Mouse (Mus musculus): ENCODE measurements at regions not wholly inside any gene's neighbourhood (a gene's known extent, or its start where the extent isn't known, plus 50 kb on each side); places are given as distances from the start of the nearest gene placed in this dataset.
A peak's percentile ranks its signal among the peaks of the same experiment; 100 is the strongest.

GRCm38 (mm10) chr17:85932360-85933132 lies 212.4 kb downstream of the Srbd1 start:
- no peak for DNase-seq

DNA sequence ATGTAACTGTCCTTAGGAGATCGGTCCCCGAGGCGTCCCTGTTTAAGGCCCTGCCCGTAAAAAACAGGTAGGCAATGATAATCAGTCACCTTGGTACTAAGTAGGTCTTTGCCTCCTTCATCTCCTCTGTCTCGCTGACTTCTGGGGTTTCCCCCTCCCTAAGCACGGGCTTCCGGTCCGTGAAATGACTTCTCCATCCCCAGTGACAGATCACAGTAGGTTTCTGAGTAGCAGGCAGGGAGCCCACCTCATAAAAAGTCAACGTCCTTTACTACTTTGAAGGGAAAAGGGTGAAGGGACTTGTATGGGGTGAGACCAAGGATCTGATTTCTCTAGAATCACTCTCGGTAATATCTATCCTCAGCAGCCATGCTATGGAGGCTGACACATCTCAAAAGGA lies 213.0 kb downstream of the Srbd1 start:
- no peak for DNase-seq

DNA sequence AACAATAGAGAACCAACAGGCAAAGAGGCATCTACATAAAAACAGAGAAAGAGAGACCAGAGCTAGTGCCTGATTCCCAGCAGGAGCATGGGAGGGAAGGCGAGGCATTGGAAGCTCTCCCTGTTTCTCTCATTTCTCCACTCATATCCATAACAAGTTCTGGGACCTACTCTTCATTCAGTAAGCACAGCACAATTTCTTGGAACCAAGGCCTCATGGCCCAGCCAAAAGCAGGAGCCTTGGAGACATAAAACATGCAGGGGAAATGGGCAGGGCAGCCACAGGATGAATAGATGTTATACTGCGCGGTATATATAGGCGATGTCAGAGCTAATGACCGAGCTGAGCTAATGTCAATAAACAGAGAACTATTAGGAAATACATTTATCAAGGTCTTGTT lies 214.2 kb downstream of the Srbd1 start:
- DNase-seq = no peak

GRCm38 (mm10) chr17:85930331-85930730 lies 214.6 kb downstream of the Srbd1 start:
- DNase-seq = no peak

DNA sequence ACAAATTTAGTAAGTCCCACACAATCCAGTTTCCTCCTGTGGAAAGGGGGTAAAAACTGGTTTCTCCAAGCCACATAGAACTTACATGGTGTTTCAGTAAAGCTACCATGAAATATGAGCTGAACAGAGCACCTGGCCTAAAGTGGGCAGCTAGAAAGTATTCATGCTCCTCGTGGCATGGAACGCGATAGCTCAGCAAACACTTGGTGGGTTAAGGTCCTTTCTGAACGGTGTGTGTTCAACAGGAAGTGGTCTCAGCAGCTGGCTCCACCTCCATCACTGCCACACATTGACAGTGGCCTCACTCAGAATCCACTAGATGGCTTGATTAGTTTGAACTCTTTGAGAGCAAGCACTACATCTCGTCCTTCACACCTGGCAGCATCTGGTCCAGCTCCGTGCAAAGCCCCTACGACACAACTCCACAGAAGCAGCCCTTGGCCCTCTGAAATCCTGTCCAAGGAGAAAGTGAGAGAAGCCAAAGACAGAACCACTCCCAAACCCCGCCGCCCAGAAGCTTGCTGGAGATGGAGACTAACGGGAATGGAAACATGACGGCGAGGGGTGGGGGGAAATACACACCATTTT lies 215.2 kb downstream of the Srbd1 start:
- no peak for DNase-seq

DNA sequence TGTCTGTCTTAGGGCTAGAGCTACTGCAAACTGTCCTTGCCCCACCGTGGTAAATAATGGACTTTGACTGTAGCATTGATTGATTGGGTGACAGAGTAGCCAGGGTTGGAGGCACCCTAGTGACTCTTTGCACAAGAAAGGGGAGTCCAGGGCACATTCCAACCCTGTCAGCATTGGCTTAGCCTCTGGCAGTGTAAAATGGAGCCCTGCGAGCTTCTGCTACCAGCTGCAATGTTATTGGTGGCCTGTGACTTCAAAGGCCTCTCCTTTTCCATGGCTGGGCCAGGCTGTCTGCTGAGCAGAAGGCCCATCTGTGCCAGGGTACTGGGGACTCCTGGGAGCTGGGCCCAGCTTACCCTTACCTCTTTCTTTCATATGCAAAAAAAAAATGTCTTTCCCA lies 216.4 kb downstream of the Srbd1 start:
- no peak for DNase-seq

DNA sequence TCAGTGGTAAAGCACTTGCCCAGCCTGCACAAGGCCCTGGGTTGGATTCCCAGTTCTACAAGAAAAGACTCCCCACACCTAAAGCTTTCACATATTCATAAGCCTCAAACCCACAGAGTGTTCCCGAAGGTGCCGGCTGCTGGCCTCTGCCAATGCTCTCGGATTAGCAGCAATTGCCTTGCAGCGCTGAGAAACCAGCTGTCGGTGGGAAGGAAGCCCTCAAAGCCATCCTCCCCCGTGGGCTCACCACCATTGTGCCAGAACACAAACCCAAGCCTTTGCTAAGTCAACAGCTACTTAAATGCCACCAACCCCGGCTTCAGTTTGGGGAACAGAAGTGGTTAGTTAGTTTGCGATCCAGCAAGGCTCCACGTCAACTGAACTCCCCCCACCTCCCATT lies 217.7 kb downstream of the Srbd1 start:
- DNase-seq = no peak

DNA sequence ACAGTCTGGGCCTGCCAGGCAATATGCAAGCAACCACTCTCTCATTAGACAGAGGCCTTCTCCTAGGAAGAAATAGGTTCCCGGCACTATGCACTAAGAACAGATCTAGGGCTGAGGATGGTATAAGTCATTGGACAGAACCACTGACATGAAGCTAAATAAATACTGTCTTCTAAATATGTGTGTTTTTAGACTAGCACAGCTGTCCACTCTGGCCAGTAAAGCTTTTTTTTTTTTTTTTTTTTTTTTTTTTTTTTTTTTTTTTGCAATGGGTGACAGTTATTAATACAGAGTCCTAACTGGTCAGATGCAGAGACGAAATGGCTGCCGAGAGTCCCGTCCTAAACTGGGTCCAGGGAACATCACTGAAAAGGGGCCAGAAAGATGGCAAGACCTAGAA lies 218.9 kb downstream of the Srbd1 start:
- DNase-seq = no peak

GRCm38 (mm10) chr17:85921219-85921673 lies 223.7 kb downstream of the Srbd1 start:
- DNase-seq = peak; percentile 32

- no peak for DNase-seq
Measured at GRCm38 (mm10) chr17:85919868-85920267, 225.1 kb downstream of the Srbd1 start.

GRCm38 (mm10) chr17:85915870-85916269 lies 227.8 kb upstream of the Six2 start:
- no peak for DNase-seq

DNA sequence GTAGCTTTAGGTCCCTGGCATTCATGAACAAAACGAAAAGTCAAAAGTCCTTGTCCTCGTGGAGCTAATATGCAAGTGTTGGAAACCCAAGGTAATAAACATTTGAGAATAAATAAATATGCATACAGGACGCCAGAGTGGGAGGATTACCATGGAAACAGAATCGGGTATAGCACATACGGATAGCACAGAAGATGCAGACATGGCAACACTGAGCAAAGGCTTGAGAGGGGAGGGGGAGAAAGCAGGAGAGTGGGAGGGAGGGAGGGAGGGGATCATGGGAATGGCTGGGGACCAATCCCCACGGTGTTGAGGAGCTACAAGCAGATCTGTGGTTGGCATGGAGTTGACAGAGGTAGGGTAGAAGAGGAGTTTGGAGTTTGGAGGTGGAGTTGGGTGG lies 226.0 kb upstream of the Six2 start:
- DNase-seq = no peak

DNA sequence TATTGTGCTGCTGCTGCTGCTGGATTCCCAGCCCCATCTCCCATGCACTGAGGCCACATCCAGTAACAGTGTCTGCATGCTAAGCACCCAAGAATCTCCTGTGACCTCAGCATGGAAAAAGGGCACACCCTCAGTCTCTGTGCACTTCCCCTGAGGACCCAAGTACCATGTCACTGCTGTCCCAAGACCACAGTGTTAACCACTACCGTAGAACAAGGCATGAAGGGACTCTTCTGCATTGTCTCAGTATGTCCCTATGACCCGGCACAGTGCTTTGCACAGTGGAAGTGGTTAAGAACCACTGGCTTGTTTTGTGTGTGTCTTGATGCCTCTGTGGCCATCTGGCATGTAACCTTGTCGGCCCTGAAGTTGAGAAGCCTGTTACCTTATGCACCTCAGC lies 220.6 kb upstream of the Six2 start:
- DNase-seq = no peak

- DNase-seq = no peak
Measured at GRCm38 (mm10) chr17:85906597-85907187, 218.6 kb upstream of the Six2 start.

GRCm38 (mm10) chr17:85902575-85902974 lies 214.5 kb upstream of the Six2 start:
- no peak for DNase-seq

DNA sequence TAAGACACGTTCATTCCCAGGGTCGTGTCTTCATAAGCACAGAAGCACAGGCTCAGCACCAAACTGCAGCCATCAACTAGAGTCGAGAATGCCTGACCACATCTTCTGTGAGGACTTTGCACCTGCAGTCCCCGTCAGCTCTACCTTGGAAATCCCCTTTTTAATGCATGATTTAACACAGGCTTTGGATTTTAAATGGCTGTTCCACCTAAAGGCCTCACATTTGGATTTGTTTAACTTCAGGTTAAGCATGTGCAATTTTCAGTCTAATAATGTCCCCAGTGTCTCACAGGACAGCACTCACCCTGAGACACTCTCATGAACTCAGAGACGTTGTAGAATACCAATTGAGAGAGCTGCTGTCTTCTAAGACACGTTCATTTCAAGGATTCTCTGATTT lies 211.0 kb upstream of the Six2 start:
- no peak for DNase-seq

DNA sequence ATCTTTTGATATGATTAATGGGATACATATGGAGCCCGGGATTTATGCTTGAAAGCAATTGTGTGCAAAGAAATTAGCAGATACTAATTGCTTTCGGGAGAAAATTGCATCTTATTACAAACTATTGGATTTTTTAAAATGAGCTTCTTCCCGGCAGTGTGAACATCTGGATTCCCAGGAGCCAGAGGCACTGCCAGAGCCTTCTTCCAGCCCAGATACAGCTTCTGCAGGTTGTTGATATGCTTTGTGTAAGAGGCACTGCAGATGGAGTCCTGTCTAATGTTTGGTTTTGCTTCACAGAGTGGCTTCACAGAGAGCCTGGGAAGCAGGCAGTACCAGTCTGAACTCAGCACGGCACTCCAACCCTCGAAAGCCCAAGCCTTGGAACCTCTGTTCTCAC lies 207.9 kb upstream of the Six2 start:
- DNase-seq = no peak

DNA sequence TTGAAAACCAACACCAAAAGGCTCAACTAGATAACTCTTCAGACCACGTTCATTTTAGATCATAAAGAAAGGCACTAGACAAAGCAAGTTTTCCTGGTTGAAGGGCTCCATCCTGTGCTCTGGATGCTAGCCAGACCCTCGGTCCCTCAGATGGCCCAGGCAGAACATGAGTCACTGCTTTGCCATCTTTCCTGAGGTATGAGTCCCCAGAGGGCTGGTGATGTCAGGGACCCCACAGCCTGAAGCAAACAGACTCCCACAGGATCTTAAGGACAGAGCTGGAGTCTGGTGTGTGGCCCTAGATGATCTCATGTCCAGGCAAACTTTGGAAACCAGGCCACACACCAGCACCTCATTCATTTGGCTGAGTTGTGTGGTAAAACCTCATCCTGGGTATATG lies 203.2 kb upstream of the Six2 start:
- no peak for DNase-seq

GRCm38 (mm10) chr17:85889746-85890532 lies 201.9 kb upstream of the Six2 start:
- DNase-seq = no peak

DNA sequence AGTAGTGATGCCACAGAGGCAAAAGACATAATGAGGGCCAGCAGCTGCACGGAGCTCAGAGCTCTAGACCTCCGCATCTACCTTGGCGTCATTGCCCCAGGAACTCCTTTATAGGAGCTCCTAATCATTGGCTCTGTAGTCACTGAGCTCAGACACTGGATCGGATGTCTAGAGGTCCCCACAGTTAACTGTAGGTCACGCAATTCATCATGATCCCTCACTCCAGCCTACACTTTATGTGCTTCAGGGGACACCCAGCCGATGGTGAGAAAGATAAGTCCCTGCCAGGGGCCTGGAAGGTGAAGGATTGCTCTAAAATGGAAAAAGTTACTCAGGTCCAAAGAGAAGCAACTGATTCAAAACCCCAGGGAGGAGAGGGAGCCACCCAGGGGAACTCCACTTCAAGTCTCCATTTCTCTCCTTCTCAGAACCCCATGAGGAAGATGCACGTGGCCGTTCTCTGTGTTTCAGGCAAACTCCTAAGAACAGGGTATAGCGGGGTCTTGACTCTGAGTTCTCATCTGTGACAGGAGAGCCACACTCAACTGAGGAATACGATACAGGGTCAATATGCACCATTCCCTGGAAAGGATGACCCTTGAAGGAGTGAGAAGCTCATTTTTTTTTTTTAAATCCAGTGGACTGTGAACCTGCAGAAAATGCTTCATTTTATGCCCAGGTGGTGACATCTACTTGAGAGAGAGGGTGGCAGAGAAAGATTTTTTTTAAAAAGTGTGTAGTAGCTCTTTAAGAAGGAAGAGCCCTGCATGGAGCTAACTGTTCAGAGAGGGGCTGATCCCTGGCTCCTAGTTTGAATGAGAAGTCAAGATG lies 200.7 kb upstream of the Six2 start:
- DNase-seq = no peak

DNA sequence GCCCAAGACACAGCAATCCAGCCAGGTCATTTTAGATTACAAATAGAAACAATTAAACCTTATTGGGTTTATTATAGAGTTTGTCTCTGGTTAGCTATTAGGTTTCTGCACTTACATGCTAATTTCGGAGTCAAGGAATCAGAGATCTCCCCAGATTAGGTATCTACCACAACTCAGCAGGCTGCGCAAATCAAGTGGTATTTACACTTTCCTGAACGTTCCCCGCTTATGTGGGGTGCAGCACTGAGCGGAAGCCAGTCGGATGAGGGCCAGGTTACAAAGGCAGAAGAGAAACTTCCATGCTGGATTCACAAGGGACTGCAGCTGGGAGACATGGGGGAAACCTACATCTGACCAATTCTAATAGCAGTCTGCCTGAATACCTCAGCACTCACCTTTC lies 198.6 kb upstream of the Six2 start:
- DNase-seq = no peak

DNA sequence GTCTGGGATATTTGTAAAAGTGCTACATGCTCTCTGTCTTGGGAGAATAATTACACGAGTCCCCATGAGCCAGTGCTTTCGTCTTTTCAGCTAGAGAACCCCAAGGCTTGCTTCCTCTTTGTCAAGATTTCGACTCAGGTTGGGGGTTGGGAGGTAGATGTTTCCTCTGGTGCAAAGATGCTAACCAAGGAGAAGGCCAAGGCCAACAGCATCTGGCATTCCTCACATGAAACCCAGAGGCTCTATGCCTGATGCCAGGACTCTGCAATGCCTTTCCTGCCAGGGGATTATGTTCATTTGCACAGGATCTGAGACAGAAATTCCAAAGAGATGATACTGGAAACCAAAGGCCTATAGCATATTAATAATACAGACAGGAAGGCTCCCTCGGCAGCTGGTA lies 198.2 kb upstream of the Six2 start:
- DNase-seq = no peak

All from right cerebral cortex, postnatal 4 days (tissue).